In genomic region chr6:39117584-39118455, GRCm38 (mm10) we compare ENCODE assay signal across 8 mouse cellular contexts. TPM values are rescaled to one million over a fixed set of nuclear protein-coding genes. Genes with fewer than 3 reads are reported as not detected.
DNase-seq lines count a peak whose midpoint lies in the region; ATAC-seq lines count a peak whose summit lies in the region.

Gene Parp12 (minus strand): TSS chr6:39118349.

- WGBS in heart, embryonic 12.5 days = 1% methylated on average over 100 of the region's 101 CpGs
- 2% methylated on average over 100 of the region's 101 CpGs for WGBS in kidney, embryonic 16.5 days
- WGBS in liver, embryonic 13.5 days (ENCODE audit: insufficient replicate concordance) = 1% methylated on average over 101 of the region's 101 CpGs

- H3K9ac ChIP-seq in heart, embryonic 12.5 days = peak within 1 kb of the TSS; percentile 86
- peak within 1 kb of the TSS; percentile 86 for H3K9ac ChIP-seq in kidney, embryonic 16.5 days (replicated peaks; ENCODE audit: low read length)
- peak within 1 kb of the TSS; percentile 78 for H3K9ac ChIP-seq in liver, embryonic 13.5 days

- H3K4me3 ChIP-seq in erythroblast, embryonic 14.5 days (replicated peaks) = peak within 1 kb of the TSS; percentile 89
- H3K4me3 ChIP-seq in heart, embryonic 12.5 days = peak within 1 kb of the TSS; percentile 75
- peak within 1 kb of the TSS; percentile 83 for H3K4me3 ChIP-seq in kidney, embryonic 16.5 days (ENCODE audit: low read length)
- H3K4me3 ChIP-seq in liver, embryonic 13.5 days (replicated peaks) = peak within 1 kb of the TSS; percentile 85

- no peak within 1 kb of the TSS for H3K27ac ChIP-seq in heart, embryonic 12.5 days (ENCODE audit: poor library complexity, severe bottlenecking)
- no peak within 1 kb of the TSS for H3K27ac ChIP-seq in kidney, embryonic 16.5 days (ENCODE audit: low read length)
- peak within 1 kb of the TSS; percentile 9; the same call in 1 of the 2 replicates for H3K27ac ChIP-seq in liver, embryonic 13.5 days

- ATAC-seq in heart, embryonic 12.5 days (ENCODE audit: insufficient number of reproducible peaks, low FRiP score) = peak; percentile 78
- peak; percentile 94 for ATAC-seq in kidney, embryonic 16.5 days (ENCODE audit: low FRiP score, low TSS enrichment)
- peak; percentile 84 for ATAC-seq in liver, embryonic 13.5 days (ENCODE audit: low read depth)

- DNase-seq in CD4-positive helper T cell, adult 2 months (ENCODE audit: low read depth, low spot score) = peak; percentile 81
- DNase-seq in brain, adult 2 months (ENCODE audit: low read depth, low spot score) = peak; percentile 67
- DNase-seq in liver, embryonic 13.5 days = peak; percentile 51
- peak; percentile 80 for DNase-seq in naive thymus-derived CD4-positive, alpha-beta T cell, adult 2 months (ENCODE audit: low read depth)
- peak; percentile 51 for DNase-seq in splenic B cell, adult 2 months (ENCODE audit: low read depth, low spot score)

- H3K4me2 ChIP-seq in heart, embryonic 12.5 days = peak within 1 kb of the TSS; percentile 75
- peak within 1 kb of the TSS; percentile 57 for H3K4me2 ChIP-seq in kidney, embryonic 16.5 days (replicated peaks; ENCODE audit: low read depth, low read length)
- peak within 1 kb of the TSS; percentile 84 for H3K4me2 ChIP-seq in liver, embryonic 13.5 days

- peaks cover 81% of the 10 kb centered on the region for H3K27me3 ChIP-seq in erythroblast, embryonic 14.5 days (ENCODE audit: control insufficient read depth)
- no peaks in the 10 kb centered on the region for H3K27me3 ChIP-seq in heart, embryonic 12.5 days (replicated peaks)
- H3K27me3 ChIP-seq in kidney, embryonic 16.5 days (ENCODE audit: insufficient read depth, low read length) = peaks cover 13% of the 10 kb centered on the region; the same call in 1 of the 2 replicates
- H3K27me3 ChIP-seq in liver, embryonic 13.5 days = peaks cover 75% of the 10 kb centered on the region
- H3K27me3 ChIP-seq in splenic B cell, adult 2 months (ENCODE audit: control insufficient read depth, insufficient read depth, low read length, poor library complexity, severe bottlenecking) = no peaks in the 10 kb centered on the region

- H3K9me3 ChIP-seq in erythroblast, embryonic 14.5 days (ENCODE audit: control insufficient read depth, low read length) = peaks cover 19% of the 10 kb centered on the region
- peaks cover 4% of the 10 kb centered on the region; the same call in 1 of the 2 replicates for H3K9me3 ChIP-seq in heart, embryonic 12.5 days (replicated peaks)
- peaks cover 6% of the 10 kb centered on the region; the same call in 1 of the 2 replicates for H3K9me3 ChIP-seq in kidney, embryonic 16.5 days (ENCODE audit: low read length)
- H3K9me3 ChIP-seq in liver, embryonic 13.5 days (replicated peaks) = peaks cover 6% of the 10 kb centered on the region; the same call in 1 of the 2 replicates

- H3K4me1 ChIP-seq in erythroblast, embryonic 14.5 days (ENCODE audit: control insufficient read depth) = peaks cover 16% of the 10 kb centered on the region
- peaks cover 13% of the 10 kb centered on the region for H3K4me1 ChIP-seq in heart, embryonic 12.5 days (replicated peaks)
- H3K4me1 ChIP-seq in kidney, embryonic 16.5 days (ENCODE audit: insufficient read depth, low read length) = no peaks in the 10 kb centered on the region
- peaks cover 25% of the 10 kb centered on the region for H3K4me1 ChIP-seq in liver, embryonic 13.5 days (replicated peaks)

- H3K36me3 ChIP-seq in erythroblast, embryonic 14.5 days (ENCODE audit: control insufficient read depth) = no peaks in the 10 kb centered on the region
- 0 out of 2 replicates have a peak, but pooled peaks cover 2% of the 10 kb centered on the region for H3K36me3 ChIP-seq in heart, embryonic 12.5 days
- H3K36me3 ChIP-seq in kidney, embryonic 16.5 days (ENCODE audit: insufficient read depth, low read length) = no peaks in the 10 kb centered on the region
- no peaks in the 10 kb centered on the region for H3K36me3 ChIP-seq in liver, embryonic 13.5 days
- H3K36me3 ChIP-seq in splenic B cell, adult 2 months (ENCODE audit: control insufficient read depth, insufficient read depth, low read length, poor library complexity, severe bottlenecking) = no peaks in the 10 kb centered on the region

RNA-seq across cellular contexts. Expression of gene Parp12, which starts in this region (rescaled TPM):
- polyA plus RNA-seq in erythroblast, embryonic 14.5 days (2012) = 0.02 TPM in 1 of 2 replicates, not detected in the other
- polyA plus RNA-seq in heart, embryonic 12.5 days (2016; fragmentation: Nextera tagmentation; extraction: Ambion mirVana) = 10.3 and 10.6 TPM in 2 replicates
- polyA plus RNA-seq in kidney, embryonic 16.5 days (2015; fragmentation: Nextera tagmentation; extraction: Ambion mirVana) = 7.1 and 7.3 TPM in 2 replicates
- polyA plus RNA-seq in liver, embryonic 13.5 days (2015; fragmentation: Nextera tagmentation; extraction: Ambion mirVana) = 3.4 and 3.8 TPM in 2 replicates
